Mouse (Mus musculus) urinary bladder, postnatal 14 days (tissue): ENCODE measurements around the gene Dus1l.
"Not testable (repeated sequence)": the region's sequence is repeated elsewhere in the genome, so short reads cannot be mapped to it uniquely, and the experiment has no call there.

Experiments
- DNase-seq: peaks from one replicate; pipeline ENCODE4 v3.0.0; 2021; ENCODE audit warnings: low spot score

Dus1l gene

GRCm38 (mm10) chr11:120819556-120819955 is 23.4 kb upstream of the Dus1l start:
- no peak for DNase-seq

- DNase-seq = no peak
Observed at GRCm38 (mm10) chr11:120818251-120818650, 22.0 kb upstream of the Dus1l start.

GRCm38 (mm10) chr11:120817358-120817757 is 21.2 kb upstream of the Dus1l start:
- no peak for DNase-seq

- DNase-seq = no peak
Observed at GRCm38 (mm10) chr11:120812068-120812467, 15.9 kb upstream of the Dus1l start.

GRCm38 (mm10) chr11:120808010-120808409 is 11.8 kb upstream of the Dus1l start:
- DNase-seq = no peak

GRCm38 (mm10) chr11:120805375-120806298 is 9.4 kb upstream of the Dus1l start:
- no peak for DNase-seq

GRCm38 (mm10) chr11:120804769-120805168 is 8.6 kb upstream of the Dus1l start:
- no peak for DNase-seq

GRCm38 (mm10) chr11:120804274-120804673 is 8.1 kb upstream of the Dus1l start:
- no peak for DNase-seq

GRCm38 (mm10) chr11:120800061-120800904 is 4.1 kb upstream of the Dus1l start:
- peak; percentile 92 for DNase-seq

GRCm38 (mm10) chr11:120799316-120799890 is 3.2 kb upstream of the Dus1l start:
- DNase-seq = no peak

GRCm38 (mm10) chr11:120798244-120798643 is 2.0 kb upstream of the Dus1l start:
- DNase-seq = no peak

- no peak for DNase-seq
Observed at GRCm38 (mm10) chr11:120796614-120796946, 377 bp upstream of the Dus1l start.

- no peak for DNase-seq
Observed at GRCm38 (mm10) chr11:120792652-120793051, 3.6 kb downstream of the Dus1l start.

- no peak for DNase-seq
Observed at GRCm38 (mm10) chr11:120789810-120790209, 6.4 kb downstream of the Dus1l start.

GRCm38 (mm10) chr11:120789355-120789754 is 6.8 kb downstream of the Dus1l start:
- no peak for DNase-seq

- not testable (repeated sequence) for DNase-seq
Observed at GRCm38 (mm10) chr11:120788460-120788859, 7.7 kb downstream of the Dus1l start.

GRCm38 (mm10) chr11:120785145-120785544 is 11.1 kb downstream of the Dus1l start:
- DNase-seq = no peak

- peak; percentile 85 for DNase-seq
Observed at GRCm38 (mm10) chr11:120784064-120784791, 12.0 kb downstream of the Dus1l start, which contains the start of the genes Rfng and Gps1. Rfng (minus strand) TSS chr11:120784207. Gps1 (plus strand) TSS chr11:120784272.

GRCm38 (mm10) chr11:120783426-120784063 is 12.7 kb downstream of the Dus1l start:
- DNase-seq = peak; percentile 22

- DNase-seq = not testable (repeated sequence)
Observed at GRCm38 (mm10) chr11:120781361-120781760, 14.8 kb downstream of the Dus1l start.

GRCm38 (mm10) chr11:120779876-120780275 is 16.3 kb downstream of the Dus1l start:
- DNase-seq = no peak
